In the genomic region with DNA sequence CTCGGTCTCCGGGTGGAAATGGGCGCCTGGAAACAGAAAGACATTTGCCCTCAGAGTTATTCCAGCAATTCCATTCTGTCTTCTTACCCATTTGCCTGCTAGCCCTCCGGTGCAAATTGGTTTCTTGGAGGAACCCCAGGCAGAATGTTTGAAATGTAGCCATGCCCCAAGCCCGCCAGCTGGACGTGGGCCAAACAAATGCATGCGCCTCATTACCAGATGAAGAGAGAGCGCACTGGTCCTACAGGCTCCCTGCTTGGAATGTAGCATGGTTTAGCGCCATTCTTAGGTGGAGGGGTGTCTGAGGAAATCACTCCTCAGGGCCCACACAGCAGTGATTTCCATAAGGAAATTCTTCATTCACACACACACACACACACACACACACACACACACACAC, we compare ENCODE assay signal across 8 mouse cellular contexts.
DNase-seq lines count a peak whose midpoint lies in the region; ATAC-seq and TF ChIP-seq lines count a peak whose summit lies in the region.

No protein-coding gene starts in this region.

- no peak for TF ChIP-seq CTCF in gastrocnemius, adult 2 months (IDR thresholded peaks at IDR 0.05)

- H3K27me3 ChIP-seq in heart, embryonic 15.5 days, result no peaks in the 10 kb centered on the region

- peaks cover 56% of the 10 kb centered on the region for H3K4me1 ChIP-seq in heart, embryonic 15.5 days (replicated peaks)

- WGBS in heart, embryonic 15.5 days, result 35% methylated on average over 9 of the region's 9 CpGs

- peaks cover 14% of the 10 kb centered on the region; the same call in 1 of the 2 replicates for H3K36me3 ChIP-seq in heart, embryonic 15.5 days

- intact Hi-C loops in gastrocnemius, adult 2 months (cut with DNase I), result no loop called here

- no peak overlapping the region for H3K27ac ChIP-seq in gastrocnemius, adult 2 months
- H3K27ac ChIP-seq in heart, embryonic 15.5 days, result peak overlapping the region; percentile 65

- ATAC-seq in heart, embryonic 15.5 days (replicated peaks; ENCODE audit: insufficient number of reproducible peaks, insufficient read depth, low FRiP score, low read depth), result no peak
- ATAC-seq in megakaryocyte, adult 5-6 weeks (ENCODE audit: poor library complexity, severe bottlenecking), result no peak

- peak overlapping the region; percentile 24; the same call in 1 of the 2 replicates for H3K4me2 ChIP-seq in heart, embryonic 15.5 days

- no peak overlapping the region for H3K9ac ChIP-seq in heart, embryonic 15.5 days

- H3K4me3 ChIP-seq in gastrocnemius, adult 2 months, result 0 out of 2 replicates have a peak overlapping the region, but pooled peaks have one; percentile 3
- no peak overlapping the region for H3K4me3 ChIP-seq in heart, embryonic 15.5 days

- peak; percentile 58 for DNase-seq in gastrocnemius, adult 2 months
- DNase-seq in gastrocnemius, postnatal 25 days, result no peak
- DNase-seq in urinary bladder, postnatal 4 days (ENCODE audit: low spot score in 2 of 2), result peak; percentile 57 to 71
- no peak for DNase-seq in urinary bladder, adult 2 months (ENCODE audit: low spot score)
- peak; percentile 51 to 64 for DNase-seq in layer of hippocampus, postnatal 36 days
- DNase-seq in B cell, adult 2 months, result no peak

- no peaks in the 10 kb centered on the region for H3K9me3 ChIP-seq in heart, embryonic 15.5 days (replicated peaks)

Comparison
In these comparisons a context has a peak if more than half of its experiments do, and no peak if none do; other contexts are left out.
1. DNase-seq: peak in gastrocnemius, adult 2 months (single experiment), urinary bladder, postnatal 4 days (2 of 2) and layer of hippocampus, postnatal 36 days (2 of 2); none in gastrocnemius, postnatal 25 days (single experiment), urinary bladder, adult 2 months (single experiment) and B cell, adult 2 months (0 of 2).